Mouse (Mus musculus) bone marrow, adult 2 months (tissue): ENCODE data around the gene AC140267.1. TPM values are rescaled to one million over a fixed set of nuclear protein-coding genes. Genes with fewer than 3 reads are reported as not detected.

Experiments
- H3K27ac ChIP-seq: fragments of 200-500 bp; 2 replicates; pipeline ENCODE4 v1.5.1; 2012; ENCODE audit warnings: low read depth, mild to moderate bottlenecking, control low read depth, inconsistent platforms, low read length; ENCODE audit not compliant: control insufficient read depth, poor library complexity, insufficient read depth
- H3K4me1 ChIP-seq: fragments of 200-500 bp; 2 replicates; pipeline ENCODE4 v1.6.1; 2011; ENCODE audit warnings: low read length; ENCODE audit not compliant: control insufficient read depth, insufficient read depth
- H3K4me3 ChIP-seq: fragments of 200-500 bp; replicated peaks from 2 replicates; pipeline ENCODE3; 2011; ENCODE audit warnings: mild to moderate bottlenecking, low read depth, low read length, control low read depth; ENCODE audit not compliant: control insufficient read depth
- CTCF ChIP-seq: fragments of 200-500 bp; IDR thresholded peaks from 2 replicates; pipeline ENCODE4 v1.5.1; 2011; ENCODE audit warnings: low read length, control low read depth; ENCODE audit not compliant: control insufficient read depth, insufficient read depth
- POLR2A ChIP-seq: fragments of 200-500 bp; IDR thresholded peaks from 2 replicates; pipeline ENCODE4 v1.6.1; 2011; ENCODE audit warnings: low read depth, mild to moderate bottlenecking, control low read depth, low read length, borderline replicate concordance; ENCODE audit not compliant: control insufficient read depth
- WGBS: fragments of 180-500 bp; shearing (Covaris S2); methylation state at CpG from one replicate; pipeline ENCODE4 v1.1.7; 2018; 5-methylcytosine and 5-hydroxymethylcytosine counted together
- polyA plus RNA-seq: library from polyadenylated mRNA; stranded (reverse); fragments of >200 nt; gene quantifications from 2 replicates; pipeline ENCODE4 v1.2.4, GENCODE M21; 2011; ENCODE audit warnings: low replicate concordance; ENCODE audit not compliant: missing spikeins, insufficient read depth, insufficient read length

The AC140267.1 gene
- polyA plus RNA-seq, result not detected in 2 replicates

DNA sequence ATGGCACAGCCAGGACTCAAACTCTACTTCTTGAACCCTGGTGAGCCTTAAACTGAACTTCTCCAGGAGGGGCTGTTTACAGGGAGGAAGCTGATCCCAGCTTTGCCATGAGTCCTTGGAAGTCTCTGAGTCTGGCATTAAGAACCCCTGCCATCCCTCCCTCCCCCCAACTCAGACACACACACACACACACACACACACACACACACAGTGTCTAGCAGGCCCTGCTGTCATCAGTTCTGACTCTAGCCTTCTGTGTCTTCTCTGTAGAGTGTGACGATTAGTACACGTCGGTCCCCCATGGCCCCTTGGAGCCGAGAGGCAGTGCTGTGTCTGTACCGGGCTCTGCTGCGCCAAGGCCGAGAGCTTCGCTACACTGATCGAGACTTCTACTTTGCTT is at the start of gene AC140267.1:
AC140267.1 (plus strand) TSS at position 301 of the 400 bp plus-strand sequence.
- peak within 1 kb of the TSS; percentile 82 for H3K4me3 ChIP-seq
- no peaks in the 10 kb centered on the region; the same call in 1 of the 2 replicates for H3K4me1 ChIP-seq
- no peak for TF ChIP-seq POLR2A
- no peak for TF ChIP-seq CTCF
- 97% methylated on average over 9 of the region's 9 CpGs for WGBS
- H3K27ac ChIP-seq, result no peak within 1 kb of the TSS

- no peak overlapping the region for H3K27ac ChIP-seq
- no peaks in the 10 kb centered on the region for H3K4me1 ChIP-seq
- H3K4me3 ChIP-seq, result no peak overlapping the region
- TF ChIP-seq POLR2A, result no peak
- no peak for TF ChIP-seq CTCF
- 73% methylated on average over 5 of the region's 5 CpGs for WGBS
These were observed 46.7 kb upstream of the AC140267.1 start for GRCm38 (mm10) chr15:80188927-80189326.

- WGBS, result 81% methylated on average over 4 of the region's 4 CpGs
- Histone ChIP-seq H3K4me1 (no peaks in the 10 kb centered on the region), H3K4me3 (no peak overlapping the region), H3K27ac (no peak overlapping the region)
- TF ChIP-seq CTCF (no peak), POLR2A (no peak)
These were observed 45.6 kb upstream of the AC140267.1 start for GRCm38 (mm10) chr15:80190075-80190474.

GRCm38 (mm10) chr15:80191585-80192245 is 43.9 kb upstream of the AC140267.1 start:
- WGBS, result 59% methylated on average over 8 of the region's 8 CpGs
- Histone ChIP-seq H3K4me1 (no peaks in the 10 kb centered on the region), H3K4me3 (no peak overlapping the region), H3K27ac (no peak overlapping the region)
- no peak for TF ChIP-seq CTCF
- no peak for TF ChIP-seq POLR2A

DNA sequence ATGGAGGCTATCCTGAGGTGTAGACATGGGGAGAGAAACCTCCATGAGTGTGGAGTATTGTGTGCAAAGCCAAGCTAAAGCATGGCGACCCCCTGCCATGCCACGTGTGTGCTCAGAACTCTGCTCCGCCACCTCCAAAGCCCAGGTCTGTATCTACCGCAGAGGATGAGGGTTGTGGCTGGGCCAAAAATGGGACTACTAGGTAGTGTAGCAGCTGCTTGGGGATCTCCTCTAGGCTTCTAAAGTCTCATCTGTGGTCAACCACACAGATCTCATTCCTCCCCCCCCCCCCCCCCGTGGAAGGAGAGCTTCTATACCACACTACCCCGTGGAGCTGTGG is 43.4 kb upstream of the AC140267.1 start:
- no peak for TF ChIP-seq CTCF
- no peak overlapping the region for H3K4me3 ChIP-seq
- 51% methylated on average over 6 of the region's 6 CpGs for WGBS
- no peaks in the 10 kb centered on the region for H3K4me1 ChIP-seq
- H3K27ac ChIP-seq, result no peak overlapping the region

- no peak for TF ChIP-seq CTCF
- TF ChIP-seq POLR2A, result no peak
- WGBS, result 37% methylated on average over 7 of the region's 7 CpGs
- H3K4me1 ChIP-seq, result no peaks in the 10 kb centered on the region
- no peak overlapping the region for H3K27ac ChIP-seq
- H3K4me3 ChIP-seq, result no peak overlapping the region
These were observed 42.8 kb upstream of the AC140267.1 start for GRCm38 (mm10) chr15:80192847-80193246.

DNA sequence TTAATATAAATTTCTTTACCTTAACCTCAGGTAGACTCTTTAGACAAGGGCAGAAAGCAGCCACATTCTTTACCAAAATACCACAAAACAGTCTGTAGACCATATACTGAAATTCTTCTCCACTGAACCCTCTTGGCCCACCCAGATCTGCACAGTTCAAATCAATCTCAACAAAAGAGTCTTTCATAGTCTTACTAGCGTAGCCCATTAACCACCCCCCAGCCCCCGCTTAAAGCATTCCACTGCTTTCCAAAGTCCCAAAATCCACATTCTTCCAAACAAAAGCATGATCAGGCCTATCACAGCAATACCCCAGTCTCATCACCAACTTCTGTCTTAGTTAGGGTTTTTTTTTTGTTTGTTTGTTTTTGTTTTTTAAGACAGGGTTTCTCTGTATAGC is 36.1 kb upstream of the AC140267.1 start:
- H3K4me3 ChIP-seq, result no peak overlapping the region
- no peaks in the 10 kb centered on the region for H3K4me1 ChIP-seq
- H3K27ac ChIP-seq, result no peak overlapping the region
- 79% methylated on average over 2 of the region's 2 CpGs for WGBS
- TF ChIP-seq CTCF (no peak), POLR2A (no peak)

- Histone ChIP-seq H3K27ac (no peak overlapping the region), H3K4me3 (no peak overlapping the region), H3K4me1 (no peaks in the 10 kb centered on the region)
- 69% methylated on average over 6 of the region's 6 CpGs for WGBS
- TF ChIP-seq CTCF (no peak), POLR2A (no peak)
These were observed 33.4 kb upstream of the AC140267.1 start for GRCm38 (mm10) chr15:80202111-80202775.

- WGBS, result 25% methylated on average over 4 of the region's 4 CpGs
- Histone ChIP-seq H3K4me1 (no peaks in the 10 kb centered on the region), H3K4me3 (no peak overlapping the region), H3K27ac (no peak overlapping the region)
- no peak for TF ChIP-seq CTCF
- no peak for TF ChIP-seq POLR2A
These were observed 32.2 kb upstream of the AC140267.1 start for GRCm38 (mm10) chr15:80203406-80203805.
